Mouse (Mus musculus): ENCODE data around the gene Mbl1. TPM values are rescaled to one million over a fixed set of nuclear protein-coding genes. Genes with fewer than 3 reads are reported as not detected.

Gene Mbl1
- total and polyA plus RNA-seq, 2 experiments from 2014 or later, result not detected

GRCm38 (mm10) chr14:41160076-41160475 is 8.8 kb downstream of the Mbl1 start:
- WGBS, result 90% methylated on average over 4 of the region's 4 CpGs
- no peak for ATAC-seq

GRCm38 (mm10) chr14:41160743-41161142 is 9.5 kb downstream of the Mbl1 start:
- no peak overlapping the region for H3K4me2 ChIP-seq (ENCODE audit: low read depth, low read length)
- H3K4me3 ChIP-seq (ENCODE audit: low read length), result no peak overlapping the region
- H3K4me1 ChIP-seq (ENCODE audit: insufficient read depth, low read length), result no peaks in the 10 kb centered on the region
- no peaks in the 10 kb centered on the region for H3K36me3 ChIP-seq (ENCODE audit: insufficient read depth, low read length)
- DNase-seq (ENCODE audit: low spot score), result no peak
- no peaks in the 10 kb centered on the region for H3K9me3 ChIP-seq (ENCODE audit: low read length)
- TF ChIP-seq CTCF (IDR thresholded peaks at IDR 0.05; ENCODE audit: low read depth), result no peak
- H3K9ac ChIP-seq (replicated peaks; ENCODE audit: low read length), result no peak overlapping the region
- WGBS, result 33% methylated on average over 1 of the region's 1 CpGs
- H3K27me3 ChIP-seq (ENCODE audit: insufficient read depth, low read length), result no peaks in the 10 kb centered on the region
- ATAC-seq, result no peak
- H3K27ac ChIP-seq, result no peak overlapping the region

More at GRCm38 (mm10) chr14:41160076-41160475, 8.8 kb downstream of the Mbl1 start:
- DNase-seq (ENCODE audit: low spot score), result no peak
- no peaks in the 10 kb centered on the region for H3K9me3 ChIP-seq (ENCODE audit: low read length)
- H3K9ac ChIP-seq (replicated peaks; ENCODE audit: low read length), result no peak overlapping the region
- H3K27ac ChIP-seq, result no peak overlapping the region
- no peak overlapping the region for H3K4me2 ChIP-seq (ENCODE audit: low read depth, low read length)
- no peaks in the 10 kb centered on the region for H3K27me3 ChIP-seq (ENCODE audit: insufficient read depth, low read length)
- TF ChIP-seq CTCF (IDR thresholded peaks at IDR 0.05; ENCODE audit: low read depth), result no peak
- H3K4me1 ChIP-seq (ENCODE audit: insufficient read depth, low read length), result no peaks in the 10 kb centered on the region
- no peak overlapping the region for H3K4me3 ChIP-seq (ENCODE audit: low read length)
- H3K36me3 ChIP-seq (ENCODE audit: insufficient read depth, low read length), result no peaks in the 10 kb centered on the region

GRCm38 (mm10) chr14:41162663-41163062 is 11.4 kb downstream of the Mbl1 start:
- no peaks in the 10 kb centered on the region for H3K9me3 ChIP-seq (ENCODE audit: low read length)
- DNase-seq (ENCODE audit: low spot score) (peak; percentile 29), ATAC-seq (no peak)
- H3K27ac ChIP-seq, result no peak overlapping the region
- no peaks in the 10 kb centered on the region for H3K36me3 ChIP-seq (ENCODE audit: insufficient read depth, low read length)
- TF ChIP-seq CTCF (IDR thresholded peaks at IDR 0.05; ENCODE audit: low read depth), result peak; percentile 68
- 38% methylated on average over 2 of the region's 2 CpGs for WGBS
- no peak overlapping the region for H3K4me2 ChIP-seq (ENCODE audit: low read depth, low read length)
- H3K4me3 ChIP-seq (ENCODE audit: low read length), result no peak overlapping the region
- no peaks in the 10 kb centered on the region for H3K4me1 ChIP-seq (ENCODE audit: insufficient read depth, low read length)
- H3K9ac ChIP-seq (replicated peaks; ENCODE audit: low read length), result no peak overlapping the region
- no peaks in the 10 kb centered on the region for H3K27me3 ChIP-seq (ENCODE audit: insufficient read depth, low read length)

- Histone ChIP-seq H3K9ac (replicated peaks; ENCODE audit: low read length) (no peak overlapping the region), H3K27ac (no peak overlapping the region), H3K4me2 (ENCODE audit: low read depth, low read length) (no peak overlapping the region), H3K27me3 (ENCODE audit: insufficient read depth, low read length) (no peaks in the 10 kb centered on the region), H3K4me3 (ENCODE audit: low read length) (no peak overlapping the region), H3K9me3 (ENCODE audit: low read length) (no peaks in the 10 kb centered on the region), H3K4me1 (ENCODE audit: insufficient read depth, low read length) (no peaks in the 10 kb centered on the region), H3K36me3 (ENCODE audit: insufficient read depth, low read length) (no peaks in the 10 kb centered on the region)
- no peak for DNase-seq (ENCODE audit: low spot score)
- WGBS, result 68% methylated on average over 5 of the region's 5 CpGs
- no peak for TF ChIP-seq CTCF (IDR thresholded peaks at IDR 0.05; ENCODE audit: low read depth)
- ATAC-seq, result no peak
Observed at GRCm38 (mm10) chr14:41167278-41167677, 16.0 kb downstream of the Mbl1 start.

GRCm38 (mm10) chr14:41168567-41168966 is 17.3 kb downstream of the Mbl1 start:
- no peaks in the 10 kb centered on the region for H3K27me3 ChIP-seq (ENCODE audit: insufficient read depth, low read length)
- H3K9ac ChIP-seq (replicated peaks; ENCODE audit: low read length), result no peak overlapping the region
- ATAC-seq (no peak), DNase-seq (ENCODE audit: low spot score) (no peak)
- no peaks in the 10 kb centered on the region for H3K9me3 ChIP-seq (ENCODE audit: low read length)
- WGBS, result 87% methylated on average over 1 of the region's 1 CpGs
- H3K4me2 ChIP-seq (ENCODE audit: low read depth, low read length), result no peak overlapping the region
- no peak overlapping the region for H3K27ac ChIP-seq
- no peaks in the 10 kb centered on the region for H3K36me3 ChIP-seq (ENCODE audit: insufficient read depth, low read length)
- no peak overlapping the region for H3K4me3 ChIP-seq (ENCODE audit: low read length)
- no peak for TF ChIP-seq CTCF (IDR thresholded peaks at IDR 0.05; ENCODE audit: low read depth)
- H3K4me1 ChIP-seq (ENCODE audit: insufficient read depth, low read length), result no peaks in the 10 kb centered on the region

- H3K4me2 ChIP-seq (ENCODE audit: low read depth, low read length), result no peak overlapping the region
- no peak overlapping the region for H3K9ac ChIP-seq (replicated peaks; ENCODE audit: low read length)
- DNase-seq (ENCODE audit: low spot score), result no peak
- H3K9me3 ChIP-seq (ENCODE audit: low read length), result no peaks in the 10 kb centered on the region
- no peaks in the 10 kb centered on the region for H3K36me3 ChIP-seq (ENCODE audit: insufficient read depth, low read length)
- no peak overlapping the region for H3K27ac ChIP-seq
- no peaks in the 10 kb centered on the region for H3K4me1 ChIP-seq (ENCODE audit: insufficient read depth, low read length)
- no peak overlapping the region for H3K4me3 ChIP-seq (ENCODE audit: low read length)
- H3K27me3 ChIP-seq (ENCODE audit: insufficient read depth, low read length), result no peaks in the 10 kb centered on the region
- 93% methylated on average over 2 of the region's 2 CpGs for WGBS
- no peak for ATAC-seq
- TF ChIP-seq CTCF (IDR thresholded peaks at IDR 0.05; ENCODE audit: low read depth), result no peak
Observed at GRCm38 (mm10) chr14:41170514-41170913, 19.3 kb downstream of the Mbl1 start.

DNA sequence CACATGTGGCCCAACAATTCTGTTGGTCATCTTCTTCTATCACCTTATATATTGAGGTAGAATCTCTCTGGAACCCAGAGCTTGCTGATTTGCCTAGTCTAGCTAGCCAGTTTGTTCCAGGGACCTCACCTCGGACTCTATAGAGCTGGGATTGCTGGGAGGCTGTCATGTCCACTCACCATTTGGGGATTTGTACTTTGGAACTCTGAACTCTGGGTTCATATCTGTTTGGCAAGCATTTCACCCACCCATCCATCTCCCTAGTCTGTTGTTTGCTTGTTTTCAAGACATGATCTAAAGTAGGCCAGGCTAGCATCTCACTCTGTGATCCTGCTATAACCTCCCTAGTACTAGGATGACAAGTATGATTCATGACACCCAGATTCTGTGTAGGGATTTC is 23.5 kb downstream of the Mbl1 start:
- DNase-seq (ENCODE audit: low spot score) (no peak), ATAC-seq (no peak)
- no peak overlapping the region for H3K4me2 ChIP-seq (ENCODE audit: low read depth, low read length)
- H3K36me3 ChIP-seq (ENCODE audit: insufficient read depth, low read length), result no peaks in the 10 kb centered on the region
- no peak overlapping the region for H3K27ac ChIP-seq
- H3K9ac ChIP-seq (replicated peaks; ENCODE audit: low read length), result no peak overlapping the region
- no peak for TF ChIP-seq CTCF (IDR thresholded peaks at IDR 0.05; ENCODE audit: low read depth)
- 79% methylated on average over 1 of the region's 1 CpGs for WGBS
- no peaks in the 10 kb centered on the region for H3K27me3 ChIP-seq (ENCODE audit: insufficient read depth, low read length)
- no peak overlapping the region for H3K4me3 ChIP-seq (ENCODE audit: low read length)
- no peaks in the 10 kb centered on the region for H3K9me3 ChIP-seq (ENCODE audit: low read length)
- no peaks in the 10 kb centered on the region for H3K4me1 ChIP-seq (ENCODE audit: insufficient read depth, low read length)
